Mouse (Mus musculus) heart, postnatal 4 days (tissue): ENCODE data around the gene Ppp1r1b. TPM values are rescaled to one million over a fixed set of nuclear protein-coding genes. Genes with fewer than 3 reads are reported as not detected.

Experiments
- DNase-seq: peaks from one replicate; pipeline ENCODE4 v3.0.0; 2021
- total RNA-seq, 2 experiments: library from RNA; stranded (reverse); gene quantifications; 2 replicates each; pipeline ENCODE4 v1.2.3; 2021

Gene Ppp1r1b
- total RNA-seq, 2 experiments from 2014 or later = 19.1 to 21.2 TPM

DNA sequence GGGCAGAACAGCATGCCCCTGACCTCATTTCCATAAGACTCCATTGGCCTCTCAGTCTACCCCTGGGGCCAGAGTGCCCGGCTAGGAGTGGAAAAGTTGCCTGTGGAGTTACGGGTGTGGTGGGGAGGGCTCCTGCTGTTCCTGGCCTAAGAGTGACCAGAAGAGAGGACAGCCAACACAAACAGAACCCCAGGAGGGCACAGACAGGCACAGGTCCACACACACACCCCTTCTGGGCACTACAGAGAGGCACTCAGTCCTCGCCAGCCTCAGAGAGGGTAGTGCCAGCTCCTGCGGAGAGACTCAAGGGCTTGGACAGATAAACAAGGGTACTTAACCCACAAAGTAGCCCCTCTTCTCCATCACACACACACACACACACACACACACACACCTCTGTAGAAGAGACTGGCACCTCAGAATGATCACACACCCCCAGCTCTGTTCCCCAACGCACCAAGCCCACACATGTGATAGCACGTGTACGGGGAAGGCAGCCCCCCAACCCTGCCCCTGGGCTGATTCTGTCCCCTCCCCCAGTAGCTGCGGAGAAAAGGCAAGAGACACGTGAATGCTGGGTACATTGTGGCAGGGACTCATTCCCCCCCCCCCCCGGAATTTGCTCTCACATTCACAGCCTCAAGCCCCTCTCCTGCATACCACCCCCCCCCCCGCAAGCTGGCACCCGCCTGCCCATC is 670 bp upstream of the Ppp1r1b start:
- no peak for DNase-seq

- DNase-seq = no peak
Measured at GRCm38 (mm10) chr11:98349308-98349707, 1.1 kb downstream of the Ppp1r1b start.

GRCm38 (mm10) chr11:98352272-98352990 is 4.2 kb downstream of the Ppp1r1b start:
- no peak for DNase-seq

DNA sequence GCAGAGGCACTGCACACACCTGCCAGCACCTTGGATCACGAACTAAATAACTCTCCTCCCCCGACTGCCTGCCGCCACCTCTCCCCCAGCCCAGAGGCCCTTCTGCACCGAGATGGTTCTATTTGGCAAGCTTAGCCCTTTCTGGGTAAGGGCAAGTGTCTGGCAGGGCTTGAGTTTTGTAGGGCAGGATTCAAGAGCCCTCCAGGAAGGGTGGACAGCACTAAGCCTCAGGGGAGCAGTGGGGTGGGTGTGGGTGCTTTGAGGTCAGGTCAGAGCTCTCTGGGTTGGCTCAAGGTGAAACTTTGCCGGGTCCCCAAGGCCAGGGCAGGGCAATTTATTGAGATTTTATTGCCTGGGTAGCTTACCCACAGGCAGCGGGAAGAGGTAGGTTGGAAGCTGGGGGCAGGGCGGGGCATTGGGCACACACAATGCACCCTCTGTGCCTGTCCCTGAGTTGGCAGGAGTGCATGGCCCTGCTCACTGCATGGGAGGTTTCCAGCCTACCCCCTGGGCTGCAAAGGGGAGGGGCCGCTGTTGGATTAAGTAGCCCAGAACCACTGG is 5.5 kb downstream of the Ppp1r1b start:
- no peak for DNase-seq

DNA sequence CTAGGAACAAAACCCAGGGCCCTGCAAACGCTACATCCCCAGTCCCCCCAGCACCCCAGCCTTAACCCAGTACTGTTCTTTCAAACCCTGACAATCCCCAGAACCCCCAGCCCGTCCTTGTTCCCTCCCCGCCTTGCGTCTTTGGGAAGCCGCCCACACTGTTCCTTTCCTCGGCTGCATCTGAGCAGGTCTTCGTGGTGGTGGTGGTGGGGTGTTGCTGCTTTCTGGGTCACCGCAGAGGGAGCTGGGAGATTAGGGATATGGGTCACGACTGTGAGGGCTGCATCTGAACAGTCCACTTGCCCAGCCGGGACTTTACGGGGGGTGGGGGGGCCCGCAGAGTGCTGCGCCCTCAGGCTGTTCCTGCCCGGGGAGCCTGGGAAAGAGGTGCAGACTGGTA is 6.2 kb downstream of the Ppp1r1b start:
- DNase-seq = no peak

DNA sequence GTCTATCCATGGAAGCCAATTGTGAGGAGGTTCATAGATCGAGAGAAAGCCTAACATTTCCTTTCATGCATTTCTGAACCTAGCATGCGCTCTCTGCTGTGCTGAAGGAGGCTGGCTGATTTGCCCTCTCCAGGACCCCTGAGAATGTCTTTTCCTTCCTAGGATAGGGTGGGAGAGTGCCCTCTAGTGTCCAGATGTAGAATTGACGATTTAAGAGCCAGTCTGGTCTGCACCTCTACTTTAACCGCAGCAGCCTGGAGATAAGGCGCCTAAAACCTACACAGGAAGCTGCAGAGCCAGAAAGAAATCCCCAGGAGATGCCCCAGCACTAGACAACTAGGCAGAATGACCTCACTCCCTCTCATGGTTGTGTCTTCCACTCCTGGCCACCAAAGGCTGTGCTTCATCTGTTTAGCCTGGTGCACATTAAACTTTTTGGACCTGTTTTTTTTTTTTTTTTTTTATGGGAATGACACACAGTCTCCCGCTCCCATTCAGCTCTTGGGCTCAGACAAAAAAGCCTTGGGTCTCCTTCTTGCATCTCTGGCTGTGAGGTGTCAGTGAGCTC is 7.6 kb downstream of the Ppp1r1b start:
- peak; percentile 71 for DNase-seq

GRCm38 (mm10) chr11:98356625-98357394 is 8.6 kb downstream of the Ppp1r1b start:
- no peak for DNase-seq

- DNase-seq = no peak
Measured at GRCm38 (mm10) chr11:98357396-98358160, 9.4 kb downstream of the Ppp1r1b start.

DNA sequence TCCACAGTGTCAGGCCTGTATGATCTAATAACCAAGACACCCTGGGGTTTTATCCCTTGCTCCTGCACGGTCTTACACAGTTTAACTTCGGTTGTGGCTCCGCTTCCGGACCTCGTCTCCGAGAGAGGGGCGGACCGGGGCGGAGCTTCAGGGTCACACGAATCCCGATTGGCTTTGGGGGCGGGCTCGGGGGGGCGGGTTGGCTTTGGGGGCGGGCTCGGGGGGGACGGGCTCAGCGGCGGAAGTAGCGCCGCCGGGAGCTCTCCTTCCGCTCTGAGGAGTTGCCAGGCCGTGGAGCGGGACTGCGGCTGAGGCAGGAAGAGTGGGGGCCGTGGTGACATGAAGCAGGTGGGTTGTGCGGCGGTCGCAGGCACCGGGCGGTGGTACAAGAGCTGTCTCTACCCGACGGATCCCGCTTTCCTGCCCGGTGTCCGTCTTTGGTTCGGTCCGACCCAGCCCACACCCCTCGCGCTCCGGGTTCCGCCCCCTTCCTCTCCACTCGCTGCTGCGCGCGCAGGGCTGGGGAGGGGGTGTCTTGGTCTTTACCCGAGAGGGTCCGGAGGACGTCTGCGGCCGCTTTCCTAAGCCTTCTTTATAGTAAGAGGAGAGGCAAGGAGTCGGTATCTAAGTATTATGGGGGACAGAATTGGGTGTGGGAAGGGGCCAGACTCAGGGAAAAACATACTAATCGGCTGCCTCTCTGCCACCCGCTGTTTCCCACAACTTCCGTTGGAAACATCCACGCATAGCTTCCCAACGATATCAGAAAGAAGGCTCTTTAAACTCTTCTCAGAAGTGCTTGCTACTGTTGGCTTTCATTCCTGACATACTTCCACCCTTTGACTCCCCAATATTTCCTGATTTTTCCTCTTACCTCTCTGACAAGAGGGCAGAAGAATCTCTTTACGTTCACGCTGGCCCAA is 10.2 kb downstream of the Ppp1r1b start, which contains the start of gene Stard3:
Gene Stard3, plus strand, starts transcription at position 208 of the 923 bp plus-strand sequence.
- DNase-seq = peak; percentile 93

GRCm38 (mm10) chr11:98360866-98361521 is 12.8 kb downstream of the Ppp1r1b start:
- DNase-seq = no peak

DNA sequence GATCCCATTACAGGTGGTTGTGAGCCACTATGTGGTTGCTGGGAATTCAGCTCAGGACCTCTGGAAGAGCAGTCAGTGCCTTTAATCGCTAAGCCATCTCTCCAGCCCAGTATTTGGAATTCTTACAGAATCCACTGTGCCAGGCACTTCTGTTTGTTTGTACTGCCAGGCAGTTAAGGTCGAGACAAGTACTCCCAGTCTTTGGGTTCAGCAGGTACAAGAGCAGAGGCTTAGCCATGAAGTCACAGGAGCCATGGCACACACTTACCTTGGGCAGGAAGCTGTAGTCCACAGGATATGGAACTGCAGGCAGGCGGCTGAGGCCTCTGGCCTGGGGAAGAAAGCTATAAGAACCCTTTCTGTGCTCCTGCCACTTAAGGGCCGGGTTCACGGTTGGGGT is 15.6 kb downstream of the Ppp1r1b start:
- no peak for DNase-seq

GRCm38 (mm10) chr11:98364410-98364809 is 16.2 kb downstream of the Ppp1r1b start:
- DNase-seq = no peak

DNA sequence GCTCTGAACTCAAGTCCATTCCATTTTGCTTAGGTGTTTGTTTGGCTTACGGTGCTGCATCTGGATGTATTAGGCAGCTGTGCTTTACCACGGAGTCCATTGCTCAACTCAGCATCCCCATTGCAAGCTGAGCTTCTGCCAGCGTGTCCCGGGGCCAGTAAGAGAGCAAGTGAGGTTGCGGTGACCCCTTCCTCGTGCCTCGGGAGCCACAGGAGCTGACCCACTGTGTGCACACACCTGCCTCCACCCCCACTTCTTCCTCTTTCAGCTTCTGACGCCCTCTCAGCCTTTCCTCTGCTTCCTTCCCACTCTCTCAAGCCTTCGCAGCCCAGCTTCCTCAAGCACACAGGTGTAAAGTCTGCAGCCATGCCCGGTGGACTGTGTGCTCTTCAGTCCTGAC is 18.1 kb downstream of the Ppp1r1b start:
- no peak for DNase-seq

- no peak for DNase-seq
Measured at GRCm38 (mm10) chr11:98367171-98367862, 19.1 kb downstream of the Ppp1r1b start.

DNA sequence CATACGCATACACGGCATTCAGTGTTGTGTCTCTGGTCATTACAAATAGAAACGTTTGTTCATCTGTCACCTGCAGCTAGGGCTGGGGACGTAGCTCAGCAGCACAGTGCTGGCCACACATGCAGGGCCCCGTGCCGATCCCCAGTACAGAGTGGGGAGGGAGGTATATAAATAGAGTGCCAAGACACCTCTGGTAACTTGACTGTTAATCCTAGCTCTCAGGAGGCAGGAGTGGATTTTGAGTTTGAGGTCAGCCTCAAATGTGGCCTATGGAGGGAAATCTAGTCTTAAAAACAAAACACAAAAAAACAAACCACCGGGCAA is 19.6 kb downstream of the Ppp1r1b start:
- DNase-seq = no peak

DNA sequence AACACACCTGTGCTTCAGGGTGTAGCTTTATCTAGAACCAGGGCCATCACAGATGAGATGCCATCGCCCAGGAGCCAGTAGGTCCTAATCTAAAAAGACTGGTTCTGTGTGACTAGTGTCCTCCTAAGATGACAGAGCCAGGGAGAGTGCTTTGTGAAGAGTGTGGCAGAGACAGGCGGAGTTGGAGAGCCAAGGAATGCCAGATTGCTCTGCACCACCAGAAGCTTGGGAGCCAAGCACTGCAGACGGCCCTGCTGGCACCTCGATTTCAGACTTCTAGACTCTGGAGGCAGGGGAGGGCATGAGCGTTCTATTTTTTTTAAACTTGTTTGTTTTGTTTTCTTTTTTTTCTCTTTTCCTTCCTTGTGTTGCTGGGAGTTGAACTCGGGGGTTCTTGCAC is 21.1 kb downstream of the Ppp1r1b start:
- DNase-seq = no peak

GRCm38 (mm10) chr11:98370588-98370987 is 22.4 kb downstream of the Ppp1r1b start:
- no peak for DNase-seq

GRCm38 (mm10) chr11:98371556-98372240 is 23.5 kb downstream of the Ppp1r1b start:
- DNase-seq = no peak

DNA sequence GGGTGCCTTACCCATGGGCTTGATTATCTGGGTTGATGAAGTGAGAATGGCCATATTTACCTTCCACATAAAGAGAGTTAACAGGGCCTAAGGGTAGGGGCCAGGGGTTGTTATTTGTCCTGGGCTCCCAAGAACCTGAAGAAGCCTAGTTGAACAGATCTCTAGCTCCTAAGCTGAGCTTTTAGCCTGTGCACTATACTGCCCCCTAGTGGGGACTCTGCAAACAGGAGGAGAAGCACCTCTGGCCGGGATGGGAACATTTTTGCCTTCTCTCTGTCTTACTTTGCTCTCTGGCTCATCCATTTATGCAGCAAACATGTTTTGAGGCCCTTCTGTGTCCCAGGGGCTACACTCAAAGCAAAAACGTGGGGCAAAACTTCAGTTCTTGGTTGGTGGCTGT is 24.2 kb downstream of the Ppp1r1b start:
- peak; percentile 80 for DNase-seq
